Comparison of ENCODE assay signal across 24 mouse cellular contexts in genomic region chr1:131046607-131047006, GRCm38 (mm10). TPM values are rescaled to one million over a fixed set of nuclear protein-coding genes. Genes with fewer than 3 reads are reported as not detected.
DNase-seq lines count a peak whose midpoint lies in the region; ATAC-seq and TF ChIP-seq lines count a peak whose summit lies in the region.
"Had no signal": no experiment of that assay in that cellular context is flagged by ENCODE, and none has a peak within 500 bp of the region (broad histone marks: within the 10 kb centered on the region; RNA-seq: fewer than 3 reads in every experiment).

No protein-coding gene starts in this region.

- dilution Hi-C loops in CH12.LX (cut with MboI; ENCODE audit: extremely low pct_ligation_motif_present, extremely low pct_unique_long_range_greater_than_20kb, low sequenced_read_pairs), result no loop called here

- no peak for ATAC-seq in intestine, embryonic 16.5 days
- ATAC-seq in intestine, embryonic 15.5 days, result no peak
- ATAC-seq: forebrain, embryonic 13.5 days; forebrain, postnatal 0 days; hindbrain, postnatal 0 days had no signal

- H3ac ChIP-seq in myocyte (ENCODE audit: control insufficient read depth, insufficient read length), result no peak overlapping the region

- H3K9ac ChIP-seq in intestine, embryonic 16.5 days (ENCODE audit: low read depth, low read length), result no peak overlapping the region
- no peak overlapping the region for H3K9ac ChIP-seq in intestine, embryonic 15.5 days
- H3K9ac ChIP-seq in CH12.LX (ENCODE audit: insufficient read depth, low read depth), result peak overlapping the region; percentile 12; the same call in 1 of the 2 replicates
- H3K9ac ChIP-seq: forebrain, embryonic 13.5 days; forebrain, postnatal 0 days; heart, embryonic 13.5 days; hindbrain, embryonic 13.5 days had no signal

- H3K4me1 ChIP-seq in intestine, embryonic 16.5 days (ENCODE audit: control insufficient read depth, insufficient read depth, low read length), result peaks cover 7% of the 10 kb centered on the region
- H3K4me1 ChIP-seq in intestine, embryonic 15.5 days (replicated peaks), result 0 out of 2 replicates have a peak, but pooled peaks cover 3% of the 10 kb centered on the region
- H3K4me1 ChIP-seq in CH12.LX (ENCODE audit: control insufficient read depth in 1 of 2, insufficient read depth in 2 of 2), result peaks cover 41 to 80% of the 10 kb centered on the region in 2 experiments

- H3K4me3 ChIP-seq in intestine, embryonic 16.5 days (ENCODE audit: low read length), result no peak overlapping the region
- H3K4me3 ChIP-seq in intestine, embryonic 15.5 days (replicated peaks), result no peak overlapping the region
- H3K4me3 ChIP-seq in CH12.LX (replicated peaks in 1 of 3; ENCODE audit: low read depth in 2 of 3, low read length in 2 of 3, poor library complexity in 1 of 3) (no peak overlapping the region), myocyte (no peak overlapping the region)
- H3K4me3 ChIP-seq in left cerebral cortex, adult 2 months, result no peak overlapping the region
- H3K4me3 ChIP-seq: embryonic facial prominence, embryonic 10.5 days; forebrain, embryonic 13.5 days; heart, embryonic 13.5 days; hindbrain, embryonic 13.5 days had no signal

- H3K4me2 ChIP-seq in intestine, embryonic 16.5 days (ENCODE audit: low read depth, low read length), result no peak overlapping the region
- no peak overlapping the region for H3K4me2 ChIP-seq in intestine, embryonic 15.5 days (replicated peaks)
- peak overlapping the region; percentile 62 for H3K4me2 ChIP-seq in CH12.LX (ENCODE audit: insufficient read depth, low read depth, poor library complexity, severe bottlenecking)
- no peak overlapping the region for H3K4me2 ChIP-seq in myocyte (ENCODE audit: low read depth)
- H3K4me2 ChIP-seq: forebrain, embryonic 13.5 days; heart, embryonic 13.5 days; hindbrain, embryonic 13.5 days had no signal

- H3K27ac ChIP-seq in intestine, embryonic 16.5 days (ENCODE audit: low read length), result peak overlapping the region; percentile 67; the same call in 1 of the 2 replicates
- no peak overlapping the region for H3K27ac ChIP-seq in intestine, embryonic 15.5 days
- peak overlapping the region; percentile 87 for H3K27ac ChIP-seq in CH12.LX (ENCODE audit: insufficient read depth, low read depth)
- no peak overlapping the region for H3K27ac ChIP-seq in left cerebral cortex, adult 2 months
- H3K27ac ChIP-seq: embryonic facial prominence, embryonic 10.5 days; forebrain, embryonic 13.5 days; hindbrain, embryonic 13.5 days; hindbrain, postnatal 0 days had no signal

- no peaks in the 10 kb centered on the region for H3K9me3 ChIP-seq in intestine, embryonic 16.5 days (ENCODE audit: control insufficient read depth, low read length)
- H3K9me3 ChIP-seq in intestine, embryonic 15.5 days, result no peaks in the 10 kb centered on the region
- peaks cover 7% of the 10 kb centered on the region for H3K9me3 ChIP-seq in CH12.LX (replicated peaks; ENCODE audit: low read length)
- H3K9me3 ChIP-seq: embryonic facial prominence, embryonic 10.5 days; forebrain, embryonic 13.5 days; heart, embryonic 13.5 days; hindbrain, embryonic 13.5 days had no signal

- in situ Hi-C loops in CH12.LX (cut with MboI; ENCODE audit: low pct_ligation_motif_present, low pct_unique_long_range_greater_than_20kb, low sequenced_read_pairs), result no loop called here

- H3K79me2 ChIP-seq in CH12.LX (replicated peaks; ENCODE audit: control insufficient read depth, extremely low read depth, insufficient read depth, poor library complexity, severe bottlenecking) (no peaks in the 10 kb centered on the region), myocyte (ENCODE audit: control insufficient read depth, insufficient read depth) (no peaks in the 10 kb centered on the region)

- 85% methylated on average over 10 of the region's 10 CpGs for WGBS in intestine, embryonic 16.5 days
- 90% methylated on average over 10 of the region's 10 CpGs for WGBS in intestine, embryonic 15.5 days

- no peak; the same call in 1 of the 2 replicates for TF ChIP-seq RAD21 in CH12.LX (IDR thresholded peaks at IDR 0.05; ENCODE audit: low read depth, low read length)

- no peaks in the 10 kb centered on the region for H3K36me3 ChIP-seq in intestine, embryonic 16.5 days (ENCODE audit: control insufficient read depth, insufficient read depth, low read length)
- H3K36me3 ChIP-seq in intestine, embryonic 15.5 days, result no peaks in the 10 kb centered on the region
- no peaks in the 10 kb centered on the region for H3K36me3 ChIP-seq in CH12.LX (replicated peaks in 1 of 2; ENCODE audit: control insufficient read depth in 1 of 2, insufficient read depth in 1 of 2, low read length in 1 of 2)
- no peaks in the 10 kb centered on the region for H3K36me3 ChIP-seq in myocyte (ENCODE audit: control insufficient read depth, insufficient read depth)
- H3K36me3 ChIP-seq: embryonic facial prominence, embryonic 10.5 days; hindbrain, embryonic 13.5 days had no signal

- TF ChIP-seq EP300 in CH12.LX (IDR thresholded peaks at IDR 0.05; ENCODE audit: low read length), result peak; percentile 83

- TF ChIP-seq CTCF in CH12.LX (conservative IDR thresholded peaks at IDR 0.05 in 1 of 2, IDR thresholded peaks at IDR 0.05 in 1 of 2; ENCODE audit: low read depth in 2 of 2, low read length in 2 of 2), result no peak
- no peak for TF ChIP-seq CTCF in left cerebral cortex, adult 2 months (IDR thresholded peaks at IDR 0.05)

- intact Hi-C loops in left cerebral cortex, adult 2 months (cut with DNase I), result no loop called here

- DNase-seq in CH12.LX (ENCODE audit: extremely low read depth), result peak; percentile 94
- DNase-seq in left cerebral cortex, adult 2 months (ENCODE audit: extremely low spot score in 1 of 2, low spot score in 2 of 2), result no peak
- DNase-seq in urinary bladder, postnatal 10 days (ENCODE audit: low spot score), result no peak
- DNase-seq: adrenal gland, adult 2 months; adrenal gland, postnatal 25 days; cerebellum, adult 18-20 months; cerebellum, adult 9-11 months; cerebellum, postnatal 36 days; forebrain, postnatal 0 days; gastrocnemius, postnatal 25 days had no signal

- TF ChIP-seq POLR2A in CH12.LX (IDR thresholded peaks at IDR 0.05; ENCODE audit: low read depth, low read length) (peak; percentile 30; the same call in 1 of the 2 replicates), myocyte (IDR thresholded peaks at IDR 0.05; ENCODE audit: insufficient read length, low read depth) (no peak)

- H3K27me3 ChIP-seq in intestine, embryonic 16.5 days (replicated peaks; ENCODE audit: control insufficient read depth, insufficient read depth, low read length), result no peaks in the 10 kb centered on the region
- no peaks in the 10 kb centered on the region for H3K27me3 ChIP-seq in intestine, embryonic 15.5 days (replicated peaks)
- H3K27me3 ChIP-seq in CH12.LX (replicated peaks), result no peaks in the 10 kb centered on the region
- H3K27me3 ChIP-seq in myocyte (ENCODE audit: control insufficient read depth, insufficient read depth, insufficient read length), result no peaks in the 10 kb centered on the region
- H3K27me3 ChIP-seq: forebrain, embryonic 13.5 days; heart, embryonic 13.5 days; hindbrain, embryonic 13.5 days had no signal

TF ChIP-seq in CH12.LX, 34 proteins besides CTCF, POLR2A, EP300 and RAD21 (continues in another document):
- peak; percentile 24 for TF ChIP-seq SMC3 (IDR thresholded peaks at IDR 0.05; ENCODE audit: low read depth, low read length)
- no peak; the same call in 1 of the 2 replicates for TF ChIP-seq ZNF384 (IDR thresholded peaks at IDR 0.05; ENCODE audit: low read depth, low read length)
- TF ChIP-seq CHD2 (IDR thresholded peaks at IDR 0.05; ENCODE audit: low read length), result peak; percentile 61; the same call in 1 of the 2 replicates
- no peak for TF ChIP-seq POLR2AphosphoS2 (IDR thresholded peaks at IDR 0.05; ENCODE audit: low read depth, low read length)
- TF ChIP-seq TBP (conservative IDR thresholded peaks at IDR 0.05; ENCODE audit: low read depth, low read length), result peak; percentile 95
- TF ChIP-seq UBTF (IDR thresholded peaks at IDR 0.05; ENCODE audit: low read depth, low read length), result peak; percentile 96
- TF ChIP-seq HCFC1 (IDR thresholded peaks at IDR 0.05; ENCODE audit: low read depth, low read length), result no peak
- no peak for TF ChIP-seq PAX5 (IDR thresholded peaks at IDR 0.05; ENCODE audit: low read length)
- peak; percentile 94 for TF ChIP-seq BHLHE40 (IDR thresholded peaks at IDR 0.05; ENCODE audit: low read depth, low read length)
- TF ChIP-seq IRF4 (IDR thresholded peaks at IDR 0.05; ENCODE audit: low read depth, low read length), result peak; percentile 94

TF ChIP-seq in myocyte, 11 proteins besides CTCF, POLR2A, EP300 and RAD21:
- no peak for TF ChIP-seq SRF (IDR thresholded peaks at IDR 0.05; ENCODE audit: control insufficient read depth, insufficient read length, low read depth)
- TF ChIP-seq POLR2AphosphoS2 (IDR thresholded peaks at IDR 0.05; ENCODE audit: insufficient read length, low read depth), result peak; percentile 9
TF ChIP-seq in myocyte: peak in this region for 1.

RNA-seq across cellular contexts. Expression of gene Il10, which starts 27.0 kb away (rescaled TPM):
- polyA plus RNA-seq in intestine, embryonic 16.5 days (2015; fragmentation: Nextera tagmentation; extraction: Ambion mirVana), result not detected in 2 replicates
- polyA plus RNA-seq in intestine, embryonic 15.5 days (2015; fragmentation: Nextera tagmentation; extraction: Ambion mirVana), result not detected in 2 replicates
- total RNA-seq in CH12.LX (2012; rRNA removed), result 389 and 399 TPM in 2 replicates
- 903 and 969 TPM in 2 replicates for total RNA-seq in CH12.LX (2014; rRNA removed)
- 236 and 284 TPM in 2 replicates for polyA plus RNA-seq in CH12.LX (2012; ENCODE audit: insufficient read length, low read depth)
- polyA plus RNA-seq in myocyte (2012; fragmentation: generic; extraction: Trizol), result not detected
- not detected for total RNA-seq in left cerebral cortex, adult 2 months (2021)
- total RNA-seq: adrenal gland, adult 2 months; adrenal gland, postnatal 25 days; forebrain, postnatal 0 days; gastrocnemius, adult 18-20 months; gastrocnemius, postnatal 25 days; heart, adult 18-20 months; hindbrain, postnatal 0 days had no signal
- polyA plus RNA-seq: adrenal gland, adult 2 months; C2C12; embryonic facial prominence, embryonic 10.5 days; embryonic facial prominence, embryonic 14.5 days; forebrain, embryonic 13.5 days; forebrain, postnatal 0 days; heart, embryonic 13.5 days; heart, postnatal 0 days; hindbrain, embryonic 13.5 days; hindbrain, postnatal 0 days; intestine, embryonic 14.5 days had no signal

RNA-seq across cellular contexts. Expression of gene Mapkapk2, which starts 51.0 kb away (rescaled TPM):
- 13.1 and 23.5 TPM in 2 replicates for polyA plus RNA-seq in intestine, embryonic 16.5 days (2015; fragmentation: Nextera tagmentation; extraction: Ambion mirVana)
- 42.6 and 44.5 TPM in 2 replicates for polyA plus RNA-seq in intestine, embryonic 15.5 days (2015; fragmentation: Nextera tagmentation; extraction: Ambion mirVana)
- 54.2 and 55.0 TPM in 2 replicates for total RNA-seq in CH12.LX (2012; rRNA removed)
- total RNA-seq in CH12.LX (2014; rRNA removed), result 58.6 and 62.9 TPM in 2 replicates
- 63.5 and 68.6 TPM in 2 replicates for polyA plus RNA-seq in CH12.LX (2012; ENCODE audit: insufficient read length, low read depth)
- polyA plus RNA-seq in myocyte (2012; fragmentation: generic; extraction: Trizol), result 123 TPM
- 10 to 100 TPM; 31.0 to 32.8 TPM for total RNA-seq in left cerebral cortex, adult 2 months (2021)

Comparison
In these comparisons a context has a peak if more than half of its experiments do, and no peak if none do; other contexts are left out.
1. H3K27ac ChIP-seq: peak in intestine, embryonic 16.5 days (single experiment) and CH12.LX (single experiment); none in intestine, embryonic 15.5 days (single experiment) and left cerebral cortex, adult 2 months (single experiment).
2. RNA of gene Il10, which starts 27.0 kb away (polyA plus RNA-seq): 236 to 284 TPM in CH12.LX; not detected in intestine, embryonic 16.5 days, not detected in intestine, embryonic 15.5 days and not detected in myocyte (single experiment); every median in the first group is over 100 times any median in the second.